Mouse (Mus musculus) heart, embryonic 13.5 days (tissue): ENCODE measurements around the gene Nfya. TPM values are rescaled to one million over a fixed set of nuclear protein-coding genes. Genes with fewer than 3 reads are reported as not detected.

Experiments used
- ATAC-seq: fragments of 200-750 bp; cut with Nextera tagmentation; 2 replicates; pipeline ENCODE4 v1.8.0; 2017; ENCODE audit warnings: moderate TSS enrichment; ENCODE audit not compliant: insufficient number of reproducible peaks, low FRiP score, low TSS enrichment; ENCODE audit errors: extremely low read depth
- H3K27ac ChIP-seq: fragments of 300-500 bp; sonication (generic); replicated peaks from 2 replicates; pipeline ENCODE4 v1.5.1; 2015; ENCODE audit warnings: moderate library complexity, mild to moderate bottlenecking, inconsistent platforms
- H3K27me3 ChIP-seq: fragments of 300-500 bp; sonication (generic); replicated peaks from 2 replicates; pipeline ENCODE4 v1.6.1; 2015; ENCODE audit warnings: mild to moderate bottlenecking, inconsistent platforms
- H3K36me3 ChIP-seq: fragments of 300-500 bp; sonication (generic); 2 replicates; pipeline ENCODE4 v1.6.1; 2015; ENCODE audit warnings: mild to moderate bottlenecking, inconsistent platforms
- H3K4me1 ChIP-seq: fragments of 300-500 bp; sonication (generic); 2 replicates; pipeline ENCODE4 v1.6.1; 2015; ENCODE audit warnings: inconsistent platforms
- H3K4me2 ChIP-seq: fragments of 300-500 bp; sonication (generic); 2 replicates; pipeline ENCODE4 v1.6.1; 2015; ENCODE audit warnings: inconsistent platforms, mild to moderate bottlenecking, moderate library complexity
- H3K4me3 ChIP-seq: fragments of 300-500 bp; sonication (generic); 2 replicates; pipeline ENCODE4 v1.5.1; 2015; ENCODE audit warnings: moderate library complexity, mild to moderate bottlenecking, inconsistent platforms
- H3K9ac ChIP-seq: fragments of 300-500 bp; sonication (generic); 2 replicates; pipeline ENCODE4 v1.6.1; 2015; ENCODE audit warnings: inconsistent platforms, mild to moderate bottlenecking, moderate library complexity
- H3K9me3 ChIP-seq: fragments of 300-500 bp; sonication (generic); 2 replicates; pipeline ENCODE4 v1.6.1; 2016; ENCODE audit warnings: inconsistent platforms
- whole genome bisulfite sequencing: fragments of 180-500 bp; shearing (Covaris S2); methylation state at CpG from one replicate; pipeline ENCODE4 v1.1.7; 2015; ENCODE audit warnings: mixed read lengths; 5-methylcytosine and 5-hydroxymethylcytosine counted together
- polyA plus RNA-seq: library from polyadenylated mRNA; unstranded; fragments of >200 nt; fragmentation: Nextera tagmentation; extraction: Ambion mirVana; gene quantifications from 2 replicates; pipeline ENCODE4 v1.2.1, GENCODE M21; 2015

Nfya gene
- polyA plus RNA-seq, 1 experiment from 2014 or later = 10.5 TPM

GRCm38 (mm10) chr17:48389442-48389841, 20.3 kb downstream of the Nfya start:
- WGBS = 66% methylated on average over 5 of the region's 5 CpGs
- no peak for ATAC-seq

GRCm38 (mm10) chr17:48388666-48389065, 21.0 kb downstream of the Nfya start:
- H3K36me3 ChIP-seq = peaks cover 83% of the 10 kb centered on the region
- H3K27me3 ChIP-seq = no peaks in the 10 kb centered on the region
- H3K4me2 ChIP-seq = no peak overlapping the region
- H3K9ac ChIP-seq = no peak overlapping the region
- no peak overlapping the region for H3K27ac ChIP-seq
- no peaks in the 10 kb centered on the region for H3K4me1 ChIP-seq
- 79% methylated on average over 2 of the region's 2 CpGs for WGBS
- no peak for ATAC-seq
- no peak overlapping the region for H3K4me3 ChIP-seq
- H3K9me3 ChIP-seq = no peaks in the 10 kb centered on the region

More at GRCm38 (mm10) chr17:48389442-48389841, 20.3 kb downstream of the Nfya start:
- no peaks in the 10 kb centered on the region for H3K27me3 ChIP-seq
- no peaks in the 10 kb centered on the region for H3K4me1 ChIP-seq
- H3K27ac ChIP-seq = no peak overlapping the region
- no peak overlapping the region for H3K4me2 ChIP-seq
- H3K36me3 ChIP-seq = peaks cover 91% of the 10 kb centered on the region
- H3K9ac ChIP-seq = no peak overlapping the region
- H3K9me3 ChIP-seq = no peaks in the 10 kb centered on the region
- H3K4me3 ChIP-seq = no peak overlapping the region

- 78% methylated on average over 2 of the region's 2 CpGs for WGBS
- H3K9me3 ChIP-seq = no peaks in the 10 kb centered on the region
- no peak overlapping the region for H3K27ac ChIP-seq
- no peak overlapping the region for H3K4me3 ChIP-seq
- no peak overlapping the region for H3K9ac ChIP-seq
- no peak overlapping the region for H3K4me2 ChIP-seq
- no peaks in the 10 kb centered on the region for H3K4me1 ChIP-seq
- H3K36me3 ChIP-seq = peaks cover 55% of the 10 kb centered on the region
- H3K27me3 ChIP-seq = no peaks in the 10 kb centered on the region
- ATAC-seq = no peak
Measured at GRCm38 (mm10) chr17:48385786-48386461, 23.8 kb downstream of the Nfya start.

- Histone ChIP-seq H3K4me3 (no peak overlapping the region), H3K27me3 (no peaks in the 10 kb centered on the region), H3K4me1 (no peaks in the 10 kb centered on the region), H3K4me2 (no peak overlapping the region), H3K36me3 (no peaks in the 10 kb centered on the region), H3K9me3 (no peaks in the 10 kb centered on the region), H3K27ac (no peak overlapping the region), H3K9ac (no peak overlapping the region)
- no peak for ATAC-seq
Measured at GRCm38 (mm10) chr17:48379050-48379449, 30.7 kb downstream of the Nfya start.

GRCm38 (mm10) chr17:48376102-48376501, 33.6 kb downstream of the Nfya start:
- H3K27ac ChIP-seq = no peak overlapping the region
- H3K4me2 ChIP-seq = no peak overlapping the region
- H3K36me3 ChIP-seq = no peaks in the 10 kb centered on the region
- H3K9me3 ChIP-seq = no peaks in the 10 kb centered on the region
- no peaks in the 10 kb centered on the region for H3K4me1 ChIP-seq
- no peak for ATAC-seq
- H3K27me3 ChIP-seq = no peaks in the 10 kb centered on the region
- WGBS = 84% methylated on average over 1 of the region's 1 CpGs
- no peak overlapping the region for H3K4me3 ChIP-seq
- H3K9ac ChIP-seq = no peak overlapping the region

- 74% methylated on average over 8 of the region's 8 CpGs for WGBS
- H3K4me2 ChIP-seq = no peak overlapping the region
- no peak overlapping the region for H3K4me3 ChIP-seq
- no peak for ATAC-seq
- H3K27me3 ChIP-seq = no peaks in the 10 kb centered on the region
- H3K4me1 ChIP-seq = no peaks in the 10 kb centered on the region
- H3K27ac ChIP-seq = no peak overlapping the region
- H3K9ac ChIP-seq = no peak overlapping the region
- no peaks in the 10 kb centered on the region for H3K36me3 ChIP-seq
- H3K9me3 ChIP-seq = no peaks in the 10 kb centered on the region
Measured at GRCm38 (mm10) chr17:48372987-48373386, 36.7 kb downstream of the Nfya start.

GRCm38 (mm10) chr17:48371621-48372020, 38.1 kb downstream of the Nfya start:
- Histone ChIP-seq H3K27me3 (no peaks in the 10 kb centered on the region), H3K9ac (no peak overlapping the region)

GRCm38 (mm10) chr17:48366806-48367205, 42.9 kb downstream of the Nfya start:
- no peak overlapping the region for H3K9ac ChIP-seq
- ATAC-seq = no peak
- no peak overlapping the region for H3K27ac ChIP-seq
- H3K9me3 ChIP-seq = no peaks in the 10 kb centered on the region
- H3K27me3 ChIP-seq = no peaks in the 10 kb centered on the region
- WGBS = 64% methylated on average over 5 of the region's 5 CpGs
- H3K36me3 ChIP-seq = no peaks in the 10 kb centered on the region
- H3K4me2 ChIP-seq = no peak overlapping the region
- H3K4me1 ChIP-seq = peaks cover 36% of the 10 kb centered on the region
- H3K4me3 ChIP-seq = no peak overlapping the region

More at GRCm38 (mm10) chr17:48371621-48372020, 38.1 kb downstream of the Nfya start:
- Histone ChIP-seq H3K9me3 (no peaks in the 10 kb centered on the region), H3K4me1 (no peaks in the 10 kb centered on the region), H3K36me3 (no peaks in the 10 kb centered on the region), H3K4me2 (no peak overlapping the region), H3K4me3 (no peak overlapping the region), H3K27ac (no peak overlapping the region)
- no peak for ATAC-seq

- no peak overlapping the region for H3K4me2 ChIP-seq
- H3K4me1 ChIP-seq = peaks cover 41% of the 10 kb centered on the region
- no peak for ATAC-seq
Measured at GRCm38 (mm10) chr17:48365511-48366155, 44.1 kb downstream of the Nfya start.

GRCm38 (mm10) chr17:48363421-48363965, 46.2 kb downstream of the Nfya start:
- Histone ChIP-seq H3K4me3 (no peak overlapping the region), H3K9ac (no peak overlapping the region), H3K36me3 (no peaks in the 10 kb centered on the region), H3K4me2 (no peak overlapping the region), H3K27me3 (no peaks in the 10 kb centered on the region), H3K4me1 (peaks cover 46% of the 10 kb centered on the region), H3K9me3 (no peaks in the 10 kb centered on the region), H3K27ac (peak overlapping the region; percentile 74)
- ATAC-seq = no peak
- whole genome bisulfite sequencing = 53% methylated on average over 6 of the region's 6 CpGs

More at GRCm38 (mm10) chr17:48365511-48366155, 44.1 kb downstream of the Nfya start:
- 65% methylated on average over 9 of the region's 9 CpGs for WGBS
- Histone ChIP-seq H3K4me3 (no peak overlapping the region), H3K27ac (no peak overlapping the region), H3K9ac (no peak overlapping the region), H3K9me3 (no peaks in the 10 kb centered on the region), H3K27me3 (no peaks in the 10 kb centered on the region), H3K36me3 (no peaks in the 10 kb centered on the region)

- H3K36me3 ChIP-seq = no peaks in the 10 kb centered on the region
- H3K4me3 ChIP-seq = no peak overlapping the region
- H3K27me3 ChIP-seq = no peaks in the 10 kb centered on the region
- peak overlapping the region; percentile 74 for H3K27ac ChIP-seq
- WGBS = 60% methylated on average over 8 of the region's 8 CpGs
- no peaks in the 10 kb centered on the region for H3K9me3 ChIP-seq
- 0 out of 2 replicates have a peak overlapping the region, but pooled peaks have one; percentile 8 for H3K9ac ChIP-seq
- H3K4me1 ChIP-seq = peaks cover 46% of the 10 kb centered on the region
- H3K4me2 ChIP-seq = peak overlapping the region; percentile 54
- no peak for ATAC-seq
Measured at GRCm38 (mm10) chr17:48362966-48363365, 46.7 kb downstream of the Nfya start.
